Mouse (Mus musculus): ENCODE data around the gene Cnpy2. TPM values are rescaled to one million over a fixed set of nuclear protein-coding genes. Genes with fewer than 3 reads are reported as not detected.

Cnpy2 gene
- polyA plus RNA-seq, 1 experiment from 2014 or later = 229 TPM

- no peaks in the 10 kb centered on the region; the same call in 1 of the 2 replicates for H3K36me3 ChIP-seq (ENCODE audit: control insufficient read depth, insufficient read depth, low read length)
- under 1% methylated on average over 83 of the region's 87 CpGs for WGBS
- ATAC-seq (ENCODE audit: low FRiP score) = peak; percentile 97
These were observed 46.4 kb downstream of the Cnpy2 start, which contains the start of gene Coq10a for GRCm38 (mm10) chr10:128368402-128369217. TSS of gene Coq10a (minus strand) at chr10:128368997.

GRCm38 (mm10) chr10:128369218-128369543 is 46.9 kb downstream of the Cnpy2 start:
- Histone ChIP-seq H3K4me3 (ENCODE audit: low read depth, low read length) (peak overlapping the region; percentile 50), H3K9ac (ENCODE audit: low read depth, low read length) (peak overlapping the region; percentile 52), H3K27me3 (ENCODE audit: control insufficient read depth, insufficient read depth, low read length) (no peaks in the 10 kb centered on the region), H3K36me3 (ENCODE audit: control insufficient read depth, insufficient read depth, low read length) (no peaks in the 10 kb centered on the region), H3K9me3 (ENCODE audit: control insufficient read depth, low read length) (no peaks in the 10 kb centered on the region), H3K4me1 (replicated peaks; ENCODE audit: control insufficient read depth, insufficient read depth, low read length) (peaks cover 12% of the 10 kb centered on the region), H3K27ac (ENCODE audit: low read depth, low read length) (peak overlapping the region; percentile 92), H3K4me2 (replicated peaks; ENCODE audit: low read depth, low read length) (peak overlapping the region; percentile 79)
- 8% methylated on average over 9 of the region's 9 CpGs for WGBS
- no peak for ATAC-seq (ENCODE audit: low FRiP score)
- no peak for DNase-seq (ENCODE audit: low spot score)

More at GRCm38 (mm10) chr10:128368402-128369217, 46.4 kb downstream of the Cnpy2 start, which contains the start of gene Coq10a:
- peak; percentile 91 for DNase-seq (ENCODE audit: low spot score)
- H3K4me2 ChIP-seq (replicated peaks; ENCODE audit: low read depth, low read length) = peak within 1 kb of the TSS; percentile 79
- H3K27ac ChIP-seq (ENCODE audit: low read depth, low read length) = peak within 1 kb of the TSS; percentile 92
- H3K4me3 ChIP-seq (ENCODE audit: low read depth, low read length) = peak within 1 kb of the TSS; percentile 50
- H3K4me1 ChIP-seq (replicated peaks; ENCODE audit: control insufficient read depth, insufficient read depth, low read length) = peaks cover 12% of the 10 kb centered on the region
- H3K9ac ChIP-seq (ENCODE audit: low read depth, low read length) = peak within 1 kb of the TSS; percentile 52
- H3K9me3 ChIP-seq (ENCODE audit: control insufficient read depth, low read length) = no peaks in the 10 kb centered on the region
- H3K27me3 ChIP-seq (ENCODE audit: control insufficient read depth, insufficient read depth, low read length) = no peaks in the 10 kb centered on the region

- DNase-seq (ENCODE audit: low spot score) (no peak), ATAC-seq (ENCODE audit: low FRiP score) (no peak)
- no peaks in the 10 kb centered on the region for H3K27me3 ChIP-seq (ENCODE audit: control insufficient read depth, insufficient read depth, low read length)
- H3K27ac ChIP-seq (ENCODE audit: low read depth, low read length) = peak overlapping the region; percentile 92
- peak overlapping the region; percentile 79 for H3K4me2 ChIP-seq (replicated peaks; ENCODE audit: low read depth, low read length)
- peak overlapping the region; percentile 52 for H3K9ac ChIP-seq (ENCODE audit: low read depth, low read length)
- no peaks in the 10 kb centered on the region for H3K36me3 ChIP-seq (ENCODE audit: control insufficient read depth, insufficient read depth, low read length)
- whole genome bisulfite sequencing = 87% methylated on average over 6 of the region's 6 CpGs
- peaks cover 12% of the 10 kb centered on the region for H3K4me1 ChIP-seq (replicated peaks; ENCODE audit: control insufficient read depth, insufficient read depth, low read length)
- H3K4me3 ChIP-seq (ENCODE audit: low read depth, low read length) = no peak overlapping the region; the same call in 1 of the 2 replicates
- H3K9me3 ChIP-seq (ENCODE audit: control insufficient read depth, low read length) = no peaks in the 10 kb centered on the region
These were observed 47.3 kb downstream of the Cnpy2 start for GRCm38 (mm10) chr10:128369599-128369998.

DNA sequence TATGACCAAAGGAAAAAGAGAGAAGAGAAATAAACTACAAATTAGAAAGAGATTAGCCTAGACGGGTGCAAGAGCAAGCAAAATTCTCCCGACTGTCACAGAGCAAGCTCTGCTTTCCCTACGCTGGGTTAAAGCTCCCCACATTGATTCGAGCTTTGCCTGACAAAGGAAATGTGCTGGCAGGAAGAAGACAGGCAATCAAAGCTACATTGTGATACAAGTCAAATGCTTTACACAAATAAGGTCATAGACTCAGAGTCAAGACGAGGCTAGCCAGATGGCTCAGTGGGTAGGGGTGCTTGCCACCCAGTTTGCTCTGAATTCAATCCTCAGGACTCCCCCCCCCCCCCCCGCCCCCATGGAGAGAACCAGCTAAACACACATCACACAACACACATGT is 47.8 kb downstream of the Cnpy2 start:
- no peak overlapping the region; the same call in 1 of the 2 replicates for H3K9ac ChIP-seq (ENCODE audit: low read depth, low read length)
- no peak for DNase-seq (ENCODE audit: low spot score)
- H3K36me3 ChIP-seq (ENCODE audit: control insufficient read depth, insufficient read depth, low read length) = no peaks in the 10 kb centered on the region
- H3K4me3 ChIP-seq (ENCODE audit: low read depth, low read length) = no peak overlapping the region
- no peak overlapping the region for H3K27ac ChIP-seq (ENCODE audit: low read depth, low read length)
- H3K27me3 ChIP-seq (ENCODE audit: control insufficient read depth, insufficient read depth, low read length) = no peaks in the 10 kb centered on the region
- peaks cover 12% of the 10 kb centered on the region for H3K4me1 ChIP-seq (replicated peaks; ENCODE audit: control insufficient read depth, insufficient read depth, low read length)
- no peaks in the 10 kb centered on the region for H3K9me3 ChIP-seq (ENCODE audit: control insufficient read depth, low read length)
- ATAC-seq (ENCODE audit: low FRiP score) = no peak
- WGBS = 64% methylated on average over 5 of the region's 6 CpGs
- H3K4me2 ChIP-seq (replicated peaks; ENCODE audit: low read depth, low read length) = no peak overlapping the region

- Histone ChIP-seq H3K27me3 (ENCODE audit: control insufficient read depth, insufficient read depth, low read length) (no peaks in the 10 kb centered on the region), H3K4me3 (ENCODE audit: low read depth, low read length) (no peak overlapping the region), H3K9ac (ENCODE audit: low read depth, low read length) (no peak overlapping the region), H3K27ac (ENCODE audit: low read depth, low read length) (no peak overlapping the region), H3K36me3 (ENCODE audit: control insufficient read depth, insufficient read depth, low read length) (no peaks in the 10 kb centered on the region), H3K4me1 (replicated peaks; ENCODE audit: control insufficient read depth, insufficient read depth, low read length) (peaks cover 12% of the 10 kb centered on the region), H3K9me3 (ENCODE audit: control insufficient read depth, low read length) (no peaks in the 10 kb centered on the region), H3K4me2 (replicated peaks; ENCODE audit: low read depth, low read length) (no peak overlapping the region)
- ATAC-seq (ENCODE audit: low FRiP score) = no peak
- no peak for DNase-seq (ENCODE audit: low spot score)
- 63% methylated on average over 4 of the region's 4 CpGs for WGBS
These were observed 48.3 kb downstream of the Cnpy2 start for GRCm38 (mm10) chr10:128370601-128371000.

DNA sequence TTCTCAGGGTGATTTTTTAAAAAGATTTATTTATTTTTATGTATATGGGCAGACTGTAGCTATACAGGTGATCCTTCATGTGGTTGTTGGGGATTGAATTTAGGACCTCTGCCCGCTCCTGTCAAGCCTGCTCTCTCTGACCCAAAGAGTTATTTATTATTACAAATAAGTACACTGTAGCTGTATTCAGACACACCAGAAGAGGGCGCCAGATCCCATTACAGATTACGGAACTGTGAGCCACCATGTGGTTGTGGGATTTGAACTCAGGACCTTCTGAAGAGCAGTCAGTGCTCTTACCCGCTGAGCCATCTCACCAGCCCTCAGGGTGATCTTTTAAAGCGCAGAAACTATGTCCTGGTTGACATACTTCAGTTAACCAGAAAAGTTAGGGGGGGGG is 49.9 kb downstream of the Cnpy2 start:
- Histone ChIP-seq H3K27ac (ENCODE audit: low read depth, low read length) (no peak overlapping the region), H3K4me2 (replicated peaks; ENCODE audit: low read depth, low read length) (no peak overlapping the region), H3K9ac (ENCODE audit: low read depth, low read length) (no peak overlapping the region), H3K4me3 (ENCODE audit: low read depth, low read length) (no peak overlapping the region), H3K27me3 (ENCODE audit: control insufficient read depth, insufficient read depth, low read length) (no peaks in the 10 kb centered on the region), H3K4me1 (replicated peaks; ENCODE audit: control insufficient read depth, insufficient read depth, low read length) (peaks cover 12% of the 10 kb centered on the region), H3K36me3 (ENCODE audit: control insufficient read depth, insufficient read depth, low read length) (no peaks in the 10 kb centered on the region), H3K9me3 (ENCODE audit: control insufficient read depth, low read length) (no peaks in the 10 kb centered on the region)
- no peak for ATAC-seq (ENCODE audit: low FRiP score)
- 77% methylated on average over 5 of the region's 5 CpGs for WGBS
- no peak for DNase-seq (ENCODE audit: low spot score)

DNA sequence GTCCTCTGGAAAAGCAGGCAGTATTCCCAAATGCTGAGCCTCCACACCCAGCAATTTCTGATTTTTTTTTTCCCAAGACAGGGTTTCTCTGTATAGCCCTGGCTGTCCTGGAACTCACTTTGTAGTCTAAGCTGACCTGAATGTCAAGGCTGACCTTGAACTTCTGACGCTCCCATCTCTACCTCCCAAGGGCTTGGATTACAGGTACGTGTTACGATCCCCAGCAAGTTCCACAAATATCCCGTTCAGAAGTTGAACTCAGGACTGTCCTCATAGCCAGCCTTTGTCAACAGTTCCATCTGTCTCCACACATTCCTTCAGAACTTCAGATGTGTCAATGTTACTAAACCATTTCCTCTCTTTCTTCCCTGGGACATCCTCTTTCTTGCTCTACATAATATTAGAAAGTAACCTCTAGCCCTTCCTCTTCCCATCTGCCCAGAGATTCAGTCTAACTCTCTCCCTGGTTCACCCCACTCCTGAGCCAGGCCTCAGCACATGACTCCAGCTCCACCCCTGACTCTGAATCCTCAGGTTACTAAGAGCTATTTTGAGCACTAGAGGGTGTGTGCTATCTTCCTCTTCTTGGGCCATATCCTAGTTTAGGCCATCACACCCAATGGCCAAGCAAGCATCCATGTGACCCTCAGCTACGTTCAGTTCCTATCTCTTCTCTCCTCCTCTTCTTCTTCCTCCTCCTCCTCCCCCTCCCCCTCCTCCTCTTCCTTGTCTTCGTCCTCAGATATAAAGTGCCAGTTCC is 50.9 kb downstream of the Cnpy2 start:
- H3K9ac ChIP-seq (ENCODE audit: low read depth, low read length) = no peak overlapping the region
- no peak overlapping the region for H3K4me2 ChIP-seq (replicated peaks; ENCODE audit: low read depth, low read length)
- H3K4me3 ChIP-seq (ENCODE audit: low read depth, low read length) = no peak overlapping the region
- no peak for DNase-seq (ENCODE audit: low spot score)
- H3K36me3 ChIP-seq (ENCODE audit: control insufficient read depth, insufficient read depth, low read length) = no peaks in the 10 kb centered on the region
- ATAC-seq (ENCODE audit: low FRiP score) = no peak
- 83% methylated on average over 6 of the region's 6 CpGs for WGBS
- no peak overlapping the region for H3K27ac ChIP-seq (ENCODE audit: low read depth, low read length)
- H3K4me1 ChIP-seq (replicated peaks; ENCODE audit: control insufficient read depth, insufficient read depth, low read length) = peaks cover 4% of the 10 kb centered on the region
- H3K27me3 ChIP-seq (ENCODE audit: control insufficient read depth, insufficient read depth, low read length) = no peaks in the 10 kb centered on the region
- H3K9me3 ChIP-seq (ENCODE audit: control insufficient read depth, low read length) = no peaks in the 10 kb centered on the region

DNA sequence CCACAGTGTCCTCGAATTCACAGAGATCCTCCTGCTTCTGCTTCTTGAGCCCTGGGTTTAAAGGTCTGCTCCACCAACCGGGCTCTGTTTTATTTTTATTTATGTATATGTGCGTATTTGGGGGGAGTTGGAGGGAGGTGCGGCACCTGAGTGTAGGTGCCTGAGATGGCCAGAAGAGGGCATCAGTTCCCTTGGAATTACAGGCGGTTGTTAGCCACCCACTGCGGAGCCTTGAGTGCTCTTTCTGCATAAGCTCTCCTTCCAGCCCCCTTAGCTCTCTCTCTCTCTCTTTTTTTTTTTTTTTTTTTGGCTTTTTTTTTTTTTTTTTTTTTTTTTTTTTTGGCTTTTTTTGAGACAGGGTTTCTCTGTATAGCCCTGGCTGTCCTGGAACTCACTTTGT is 52.1 kb downstream of the Cnpy2 start:
- H3K4me3 ChIP-seq (ENCODE audit: low read depth, low read length) = no peak overlapping the region
- DNase-seq (ENCODE audit: low spot score) = no peak
- peaks cover 4% of the 10 kb centered on the region for H3K4me1 ChIP-seq (replicated peaks; ENCODE audit: control insufficient read depth, insufficient read depth, low read length)
- 85% methylated on average over 6 of the region's 6 CpGs for WGBS
- H3K27ac ChIP-seq (ENCODE audit: low read depth, low read length) = no peak overlapping the region
- H3K27me3 ChIP-seq (ENCODE audit: control insufficient read depth, insufficient read depth, low read length) = no peaks in the 10 kb centered on the region
- no peak overlapping the region for H3K9ac ChIP-seq (ENCODE audit: low read depth, low read length)
- H3K36me3 ChIP-seq (ENCODE audit: control insufficient read depth, insufficient read depth, low read length) = peaks cover 3% of the 10 kb centered on the region; the same call in 1 of the 2 replicates
- no peak for ATAC-seq (ENCODE audit: low FRiP score)
- no peaks in the 10 kb centered on the region for H3K9me3 ChIP-seq (ENCODE audit: control insufficient read depth, low read length)
- H3K4me2 ChIP-seq (replicated peaks; ENCODE audit: low read depth, low read length) = no peak overlapping the region
